Mouse (Mus musculus) heart, postnatal 0 days (tissue): ENCODE results near the gene Sbk2. TPM values are rescaled to one million over a fixed set of nuclear protein-coding genes. Genes with fewer than 3 reads are reported as not detected.
A peak's percentile ranks its signal among the peaks of the same experiment; 100 is the strongest.

ENCODE experiments used
- ATAC-seq: fragments of 200-750 bp; cut with Nextera tagmentation; 2 replicates; pipeline ENCODE4 v1.8.0; 2017; ENCODE audit warnings: low read depth, moderate number of reproducible peaks, moderate library complexity; ENCODE audit not compliant: insufficient read depth
- DNase-seq: peaks from one replicate; pipeline ENCODE4 v3.0.0-alpha.2; 2016; ENCODE audit warnings: low spot score
- H3K27ac ChIP-seq: fragments of 300-500 bp; sonication (generic); 2 replicates; pipeline ENCODE4 v1.5.1; 2014; ENCODE audit warnings: low read depth, mild to moderate bottlenecking
- H3K27me3 ChIP-seq: fragments of 300-500 bp; sonication (generic); 2 replicates; pipeline ENCODE4 v1.6.1; 2014; ENCODE audit warnings: low read length, mixed read lengths; ENCODE audit not compliant: control insufficient read depth, insufficient read depth
- H3K36me3 ChIP-seq: fragments of 300-500 bp; sonication (generic); replicated peaks from 2 replicates; pipeline ENCODE4 v1.6.1; 2014; ENCODE audit warnings: low read length, mixed read lengths; ENCODE audit not compliant: control insufficient read depth, insufficient read depth
- H3K4me1 ChIP-seq: fragments of 300-500 bp; sonication (generic); 2 replicates; pipeline ENCODE4 v1.6.1; 2014; ENCODE audit warnings: antibody characterized with exemption; ENCODE audit not compliant: control insufficient read depth, insufficient read depth
- H3K4me2 ChIP-seq: fragments of 300-500 bp; sonication (generic); 2 replicates; pipeline ENCODE4 v1.6.1; 2014; ENCODE audit warnings: low read depth, mild to moderate bottlenecking, low read length, moderate library complexity
- H3K4me3 ChIP-seq: fragments of 300-500 bp; sonication (generic); 2 replicates; pipeline ENCODE4 v1.5.1; 2014; ENCODE audit warnings: low read depth, low read length
- H3K9ac ChIP-seq: fragments of 300-500 bp; sonication (generic); replicated peaks from 2 replicates; pipeline ENCODE4 v1.6.1; 2014; ENCODE audit warnings: low read depth, low read length, mixed read lengths
- H3K9me3 ChIP-seq: fragments of 300-500 bp; sonication (generic); replicated peaks from 2 replicates; pipeline ENCODE4 v1.6.1; 2016; ENCODE audit warnings: low read length; ENCODE audit not compliant: control insufficient read depth
- CTCF ChIP-seq: IDR thresholded peaks from 2 replicates; pipeline ENCODE4 v1.5.1; 2016; ENCODE audit warnings: antibody characterized with exemption, control low read depth, low read depth
- EP300 ChIP-seq: IDR thresholded peaks from 2 replicates; pipeline ENCODE4 v1.6.1; 2016; ENCODE audit warnings: antibody characterized with exemption, low read depth
- WGBS: fragments of 180-500 bp; shearing (Covaris S2); extraction: QIAGEN DNeasy Blood & Tissue Kit; methylation state at CpG from one replicate; pipeline ENCODE4 v1.1.7; 2014; 5-methylcytosine and 5-hydroxymethylcytosine counted together
- polyA plus RNA-seq: library from polyadenylated mRNA; unstranded; fragments of >200 nt; fragmentation: Nextera tagmentation; extraction: Ambion mirVana; gene quantifications from 2 replicates; pipeline ENCODE4 v1.2.1, GENCODE M21; 2015
- total RNA-seq: library from RNA; depleted of rRNA; stranded (reverse); fragments of >200 nt; gene quantifications from 2 replicates; pipeline ENCODE4 v1.2.3, GENCODE M21; 2014; ENCODE audit warnings: low replicate concordance

The Sbk2 gene
- total and polyA plus RNA-seq, 2 experiments from 2014 or later = 16.4 to 22.0 TPM

- H3K9me3 ChIP-seq = no peaks in the 10 kb centered on the region
- H3K36me3 ChIP-seq = peaks cover 14% of the 10 kb centered on the region
- 0 out of 2 replicates have a peak, but pooled peaks cover 8% of the 10 kb centered on the region for H3K27me3 ChIP-seq
- 3% methylated on average over 13 of the region's 26 CpGs for WGBS
- peak within 1 kb of the TSS; percentile 68 for H3K4me3 ChIP-seq
- peak within 1 kb of the TSS; percentile 88 for H3K9ac ChIP-seq
- H3K27ac ChIP-seq = peak within 1 kb of the TSS; percentile 65
- TF ChIP-seq CTCF (no peak), EP300 (no peak)
- ATAC-seq = peak; percentile 87
- DNase-seq = peak; percentile 86
- H3K4me2 ChIP-seq = peak within 1 kb of the TSS; percentile 98
- H3K4me1 ChIP-seq = peaks cover 12% of the 10 kb centered on the region
These were observed 32.0 kb upstream of the Sbk2 start, which contains the start of gene Zfp579 for GRCm38 (mm10) chr7:4996003-4996895. Gene Zfp579, minus strand, starts transcription at chr7:4996158.

DNA sequence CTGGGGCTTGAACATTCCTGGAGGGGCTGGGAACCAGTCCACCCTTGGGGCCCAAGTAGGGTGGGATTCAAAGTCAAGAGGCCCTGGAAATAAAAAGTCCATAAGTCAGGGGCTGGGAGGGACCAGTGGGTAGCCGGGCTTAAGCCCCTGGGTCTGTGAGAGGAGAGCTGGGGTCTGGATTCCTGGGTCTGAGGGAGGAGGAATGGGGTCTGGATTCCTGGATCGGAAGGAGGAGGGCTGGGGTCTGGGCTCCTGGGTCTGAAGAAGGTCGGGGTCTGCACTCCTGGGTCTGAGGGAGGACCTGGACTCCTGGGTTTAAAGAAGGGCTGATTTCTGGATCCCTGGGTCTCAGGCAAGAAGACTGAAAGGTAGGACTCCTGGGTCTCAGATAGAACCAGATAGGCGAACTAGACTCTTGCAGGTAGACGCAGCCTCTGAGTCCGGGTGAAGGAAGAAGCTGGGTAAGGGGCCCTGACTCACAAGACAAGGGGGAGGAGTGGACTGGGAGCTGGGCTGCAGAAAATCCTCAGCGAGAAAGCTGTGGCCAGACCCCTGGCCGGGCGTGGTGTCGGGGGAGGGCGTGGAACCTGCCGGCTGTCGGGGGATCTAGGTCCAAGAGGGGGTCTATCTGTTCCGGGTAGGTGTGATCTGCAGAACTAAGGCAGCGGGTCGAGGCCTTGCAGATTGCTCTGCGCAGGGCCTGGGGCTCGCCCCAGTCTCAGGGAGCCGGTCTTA is 31.2 kb upstream of the Sbk2 start:
- no peak for DNase-seq
- Histone ChIP-seq H3K4me2 (peak overlapping the region; percentile 98), H3K4me3 (peak overlapping the region; percentile 68), H3K36me3 (peaks cover 14% of the 10 kb centered on the region), H3K27ac (peak overlapping the region; percentile 17), H3K27me3 (0 out of 2 replicates have a peak, but pooled peaks cover 8% of the 10 kb centered on the region), H3K9ac (peak overlapping the region; percentile 88), H3K4me1 (peaks cover 12% of the 10 kb centered on the region), H3K9me3 (no peaks in the 10 kb centered on the region)
- WGBS = 6% methylated on average over 19 of the region's 19 CpGs
- TF ChIP-seq CTCF (no peak), EP300 (no peak)
- peak; percentile 35 for ATAC-seq

GRCm38 (mm10) chr7:4993999-4994788 is 30.0 kb upstream of the Sbk2 start:
- Histone ChIP-seq H3K27me3 (0 out of 2 replicates have a peak, but pooled peaks cover 8% of the 10 kb centered on the region), H3K4me2 (peak overlapping the region; percentile 98), H3K9ac (no peak overlapping the region), H3K27ac (no peak overlapping the region), H3K36me3 (peaks cover 14% of the 10 kb centered on the region), H3K4me3 (peak overlapping the region; percentile 68; the same call in 1 of the 2 replicates), H3K9me3 (no peaks in the 10 kb centered on the region), H3K4me1 (peaks cover 12% of the 10 kb centered on the region)
- DNase-seq (no peak), ATAC-seq (no peak)
- TF ChIP-seq CTCF (no peak), EP300 (no peak)
- 55% methylated on average over 54 of the region's 59 CpGs for WGBS

GRCm38 (mm10) chr7:4993347-4993998 is 29.3 kb upstream of the Sbk2 start:
- Histone ChIP-seq H3K4me3 (no peak overlapping the region), H3K27ac (no peak overlapping the region), H3K9me3 (no peaks in the 10 kb centered on the region), H3K36me3 (peaks cover 14% of the 10 kb centered on the region), H3K4me1 (peaks cover 12% of the 10 kb centered on the region), H3K9ac (no peak overlapping the region), H3K4me2 (0 out of 2 replicates have a peak overlapping the region, but pooled peaks have one; percentile 0), H3K27me3 (0 out of 2 replicates have a peak, but pooled peaks cover 8% of the 10 kb centered on the region)
- ATAC-seq = no peak
- TF ChIP-seq CTCF = no peak
- TF ChIP-seq EP300 = no peak
- 56% methylated on average over 47 of the region's 55 CpGs for WGBS
- no peak for DNase-seq
